Mouse (Mus musculus) heart, postnatal 10 days (tissue): ENCODE measurements around the gene Vmn2r103. TPM values are rescaled to one million over a fixed set of nuclear protein-coding genes. Genes with fewer than 3 reads are reported as not detected.

Source experiments
- DNase-seq, 2 experiments: peaks; one replicate each; pipeline ENCODE4 v3.0.0; 2021
- intact Hi-C: fragments of 180-260 bp; cut with DNase I; formaldehyde crosslinking; loops from one replicate; pipeline ENCODE4 v1.15.1; 2025
- total RNA-seq, 2 experiments: library from RNA; stranded (reverse); gene quantifications; 2 replicates each; pipeline ENCODE4 v1.2.3; 2021

Gene Vmn2r103
- not detected for total RNA-seq

- no peak for DNase-seq
- intact Hi-C loops, result no loop called here
Measured at GRCm38 (mm10) chr17:19773063-19773462, at the start of gene Vmn2r103. Gene Vmn2r103, plus strand, starts transcription at chr17:19773363.

- intact Hi-C loops, result no loop called here
- DNase-seq, result no peak
Measured at GRCm38 (mm10) chr17:19778994-19779393, 5.8 kb downstream of the Vmn2r103 start.

- no peak for DNase-seq
- intact Hi-C loops, result no loop called here
Measured at GRCm38 (mm10) chr17:19789248-19789647, 16.1 kb downstream of the Vmn2r103 start.

Other genes with a start within 250 kb of the Vmn2r103 start
- not detected for gene Vmn2r101, start 196.1 kb upstream of the Vmn2r103 start, total RNA-seq
- gene Vmn2r102, start 113.0 kb upstream of the Vmn2r103 start, total RNA-seq, result not detected